Mouse (Mus musculus) myocyte (in vitro differentiated cells): ENCODE results near the gene Zfp3. TPM values are rescaled to one million over a fixed set of nuclear protein-coding genes. Genes with fewer than 3 reads are reported as not detected.

Experiments
- H3K27me3 ChIP-seq: one replicate; pipeline ENCODE4 v1.6.1; 2011; ENCODE audit not compliant: control insufficient read depth, insufficient read depth, insufficient read length
- H3K36me3 ChIP-seq: one replicate; pipeline ENCODE4 v1.6.1; 2011; ENCODE audit not compliant: control insufficient read depth, insufficient read depth
- H3K4me2 ChIP-seq: one replicate; pipeline ENCODE4 v1.6.1; 2011; ENCODE audit warnings: low read depth, control low read depth
- H3K4me3 ChIP-seq: one replicate; pipeline ENCODE4 v1.5.1; 2011; ENCODE audit warnings: mild to moderate bottlenecking, control low read depth, moderate library complexity
- H3K79me2 ChIP-seq: one replicate; pipeline ENCODE4 v1.6.1; 2011; ENCODE audit not compliant: control insufficient read depth, insufficient read depth
- H3ac ChIP-seq: one replicate; pipeline ENCODE4 v1.6.1; 2011; ENCODE audit not compliant: control insufficient read depth, insufficient read length
- CEBPB ChIP-seq: IDR thresholded peaks from 2 replicates; pipeline ENCODE4 v1.6.1; 2011; ENCODE audit warnings: mild to moderate bottlenecking, moderate library complexity; ENCODE audit not compliant: poor library complexity, insufficient read depth, severe bottlenecking
- E2F4 ChIP-seq: IDR thresholded peaks from one replicate; pipeline ENCODE4 v1.6.1; 2011; ENCODE audit warnings: mild to moderate bottlenecking, control low read depth, moderate library complexity; ENCODE audit not compliant: insufficient read depth
- MAX ChIP-seq: IDR thresholded peaks from one replicate; pipeline ENCODE4 v1.6.1; 2011; ENCODE audit warnings: low read depth, mild to moderate bottlenecking, control low read depth
- MYOD1 ChIP-seq, 3 experiments: IDR thresholded peaks; one replicate each; pipeline ENCODE4 v1.6.1; 2011; ENCODE audit warnings: control low read depth in 2 of 3, low read depth in 2 of 3, mild to moderate bottlenecking in 2 of 3, moderate library complexity in 1 of 3; ENCODE audit not compliant: insufficient read length in 2 of 3, control insufficient read depth in 1 of 3
- MYOG ChIP-seq, 3 experiments: IDR thresholded peaks; one replicate each; pipeline ENCODE4 v1.6.1; 2011; ENCODE audit warnings: control low read depth in 2 of 3, low read depth in 2 of 3, mild to moderate bottlenecking in 2 of 3; ENCODE audit not compliant: insufficient read length in 2 of 3, control insufficient read depth in 1 of 3, insufficient read depth in 1 of 3
- POLR2A ChIP-seq: IDR thresholded peaks from one replicate; pipeline ENCODE4 v1.6.1; 2011; ENCODE audit warnings: low read depth, mild to moderate bottlenecking, control low read depth, moderate library complexity; ENCODE audit not compliant: insufficient read length
- POLR2AphosphoS2 ChIP-seq: IDR thresholded peaks from one replicate; pipeline ENCODE4 v1.6.1; 2011; ENCODE audit warnings: low read depth, control low read depth; ENCODE audit not compliant: insufficient read length
- REST ChIP-seq: IDR thresholded peaks from one replicate; pipeline ENCODE4 v1.6.1; 2011; ENCODE audit warnings: mild to moderate bottlenecking, control low read depth, moderate library complexity; ENCODE audit not compliant: insufficient read depth, insufficient read length
- SRF ChIP-seq: IDR thresholded peaks from one replicate; pipeline ENCODE4 v1.6.1; 2011; ENCODE audit warnings: low read depth; ENCODE audit not compliant: control insufficient read depth, insufficient read length
- TCF12 ChIP-seq: IDR thresholded peaks from one replicate; pipeline ENCODE4 v1.6.1; 2011; ENCODE audit warnings: mild to moderate bottlenecking, control low read depth; ENCODE audit not compliant: poor library complexity, insufficient read depth, severe bottlenecking
- TCF3 ChIP-seq: IDR thresholded peaks from one replicate; pipeline ENCODE4 v1.6.1; 2011; ENCODE audit warnings: low read depth, control low read depth; ENCODE audit not compliant: insufficient read length
- USF1 ChIP-seq: IDR thresholded peaks from one replicate; pipeline ENCODE4 v1.6.1; 2011; ENCODE audit warnings: low read depth, mild to moderate bottlenecking, control low read depth, moderate library complexity
- polyA plus RNA-seq: library from polyadenylated mRNA; unstranded; fragments of >200 nt; fragmentation: generic; extraction: Trizol; gene quantifications from one replicate; pipeline ENCODE4 v1.2.1, GENCODE M21; 2012; ENCODE audit warnings: missing spikeins

Gene Zfp3
- polyA plus RNA-seq, 1 experiment: 2.7 TPM

DNA sequence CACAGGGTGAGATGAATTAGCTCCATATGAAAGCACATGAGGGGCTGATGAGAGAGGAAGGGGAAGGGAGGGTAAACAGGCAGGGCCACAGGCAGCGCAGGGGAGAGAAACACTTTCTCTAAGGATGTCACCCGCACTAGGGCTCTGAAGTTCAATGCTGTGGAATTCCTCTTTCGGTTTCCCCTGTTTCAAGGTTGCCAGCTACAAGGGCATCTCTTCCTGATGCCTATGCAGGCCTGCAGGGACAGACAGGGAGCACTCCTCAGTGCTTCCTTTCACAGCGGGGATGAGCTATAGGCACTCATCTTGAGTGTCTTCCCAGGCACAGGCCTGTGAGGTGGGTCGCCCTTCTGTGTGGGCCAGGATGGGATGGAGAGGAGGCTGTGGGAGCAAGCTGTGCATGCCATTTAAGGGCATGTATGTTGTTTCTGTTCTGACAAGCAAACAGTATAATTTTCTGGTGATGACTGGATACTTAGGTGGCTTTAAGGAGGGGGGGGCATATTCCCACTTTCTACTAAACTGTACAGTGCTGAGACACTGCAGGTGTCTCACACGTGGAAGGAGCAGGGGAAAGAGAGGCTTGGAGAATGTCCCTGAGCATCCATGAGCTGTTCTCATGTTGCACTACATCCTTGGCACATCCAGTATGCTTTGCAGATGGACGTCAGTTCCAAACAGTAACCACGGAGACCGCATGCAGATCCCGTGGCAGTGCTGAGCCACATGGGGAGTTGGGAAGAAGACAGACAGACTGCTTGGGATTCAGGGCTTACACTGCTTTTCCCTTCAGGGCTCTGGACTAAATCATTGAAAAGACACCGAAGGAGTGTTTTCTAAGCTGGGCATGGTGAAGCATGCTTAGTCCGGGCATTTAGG is 21.2 kb upstream of the Zfp3 start:
- Histone ChIP-seq H3ac (no peak overlapping the region), H3K4me3 (no peak overlapping the region), H3K27me3 (no peaks in the 10 kb centered on the region), H3K79me2 (no peaks in the 10 kb centered on the region), H3K4me2 (no peak overlapping the region), H3K36me3 (no peaks in the 10 kb centered on the region)
- TF ChIP-seq POLR2AphosphoS2: no peak
- no peak for TF ChIP-seq MYOG (IDR thresholded peaks at IDR 0.05; ENCODE audit: control insufficient read depth in 1 of 3, insufficient read depth in 1 of 3, insufficient read length in 2 of 3, low read depth in 2 of 3)
- no peak for TF ChIP-seq CEBPB

DNA sequence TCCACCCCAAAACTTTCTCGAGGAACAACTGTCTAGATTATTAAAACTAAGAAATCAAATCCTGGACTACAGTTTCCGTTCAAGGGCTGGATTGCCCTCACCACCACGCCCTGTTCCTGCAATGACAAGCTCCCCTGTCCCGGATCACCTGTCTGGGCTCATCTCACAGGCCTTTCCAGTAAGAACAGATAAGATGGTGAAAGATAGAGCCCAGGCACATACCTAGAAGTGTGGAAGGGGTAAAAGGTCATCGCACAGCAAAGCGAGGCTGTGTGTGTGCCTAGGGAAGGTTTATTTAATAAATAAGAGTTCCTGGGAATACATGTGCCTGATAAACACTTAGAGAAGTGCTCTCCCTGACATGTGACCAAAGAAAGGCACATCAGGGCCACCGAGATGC is 18.4 kb upstream of the Zfp3 start:
- Histone ChIP-seq H3K4me2 (no peak overlapping the region), H3K79me2 (no peaks in the 10 kb centered on the region), H3K27me3 (no peaks in the 10 kb centered on the region), H3K4me3 (no peak overlapping the region), H3ac (no peak overlapping the region), H3K36me3 (no peaks in the 10 kb centered on the region)
- TF ChIP-seq POLR2AphosphoS2 (no peak), TCF3 (no peak), CEBPB (no peak), USF1 (no peak), E2F4 (no peak), MYOD1 (IDR thresholded peaks at IDR 0.05; ENCODE audit: control insufficient read depth in 1 of 3, insufficient read length in 2 of 3, low read depth in 2 of 3) (no peak), REST (no peak), TCF12 (no peak), MYOG (IDR thresholded peaks at IDR 0.05; ENCODE audit: control insufficient read depth in 1 of 3, insufficient read depth in 1 of 3, insufficient read length in 2 of 3, low read depth in 2 of 3) (no peak)

- Histone ChIP-seq H3K4me2 (peak overlapping the region; percentile 65), H3ac (no peak overlapping the region), H3K27me3 (no peaks in the 10 kb centered on the region), H3K4me3 (no peak overlapping the region), H3K36me3 (no peaks in the 10 kb centered on the region), H3K79me2 (no peaks in the 10 kb centered on the region)
- TF ChIP-seq MYOG (IDR thresholded peaks at IDR 0.05; ENCODE audit: control insufficient read depth in 1 of 3, insufficient read depth in 1 of 3, insufficient read length in 2 of 3, low read depth in 2 of 3) (no peak), MYOD1 (IDR thresholded peaks at IDR 0.05; ENCODE audit: control insufficient read depth in 1 of 3, insufficient read length in 2 of 3, low read depth in 2 of 3) (no peak), POLR2A (no peak), POLR2AphosphoS2 (no peak), MAX (no peak), REST (no peak), USF1 (no peak), CEBPB (no peak), TCF3 (no peak), E2F4 (no peak), SRF (no peak), TCF12 (no peak)
Observed at GRCm38 (mm10) chr11:70747876-70748545, 16.0 kb upstream of the Zfp3 start.

DNA sequence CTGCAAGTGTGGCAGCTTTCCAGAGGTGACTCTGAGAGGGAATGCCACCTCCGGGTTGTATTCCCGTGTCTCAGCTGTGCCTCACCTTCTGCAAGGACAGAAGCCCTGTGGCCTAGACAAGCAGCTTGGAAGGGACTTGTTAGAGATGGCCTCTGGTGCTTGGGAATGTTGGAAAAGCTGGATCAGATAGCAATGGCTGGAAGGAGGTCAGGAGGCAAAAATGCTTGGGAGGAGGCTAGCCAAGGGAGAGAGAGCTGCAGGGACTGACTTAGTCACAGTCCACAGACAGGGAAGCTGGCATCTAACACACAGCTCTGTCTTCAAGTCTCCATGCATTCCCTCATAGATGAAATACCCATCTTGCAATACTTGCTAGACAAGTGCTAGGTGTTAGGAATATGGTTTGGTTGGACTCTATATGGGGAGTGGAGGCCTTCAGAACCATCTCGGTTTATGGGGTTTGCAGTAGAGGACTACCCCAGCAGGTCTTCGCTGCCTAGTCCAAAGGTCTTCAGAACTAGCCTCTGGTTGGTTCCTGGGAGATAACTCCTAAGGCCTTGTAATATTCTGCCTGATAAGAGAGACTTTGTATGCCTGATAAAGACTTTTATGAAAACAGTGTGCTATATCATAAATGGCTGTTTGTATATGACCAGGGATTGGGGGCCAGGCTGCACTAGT is 11.5 kb upstream of the Zfp3 start:
- Histone ChIP-seq H3K36me3 (no peaks in the 10 kb centered on the region), H3K27me3 (no peaks in the 10 kb centered on the region), H3K79me2 (no peaks in the 10 kb centered on the region), H3ac (no peak overlapping the region), H3K4me2 (no peak overlapping the region), H3K4me3 (no peak overlapping the region)
- no peak for TF ChIP-seq POLR2A
- TF ChIP-seq TCF12: no peak
- no peak for TF ChIP-seq MAX
- TF ChIP-seq MYOG (IDR thresholded peaks at IDR 0.05; ENCODE audit: control insufficient read depth in 1 of 3, insufficient read depth in 1 of 3, insufficient read length in 2 of 3, low read depth in 2 of 3): no peak
- no peak for TF ChIP-seq REST
- no peak for TF ChIP-seq E2F4
- no peak for TF ChIP-seq SRF
- TF ChIP-seq USF1: no peak
- no peak for TF ChIP-seq TCF3
- TF ChIP-seq CEBPB: no peak
